ENCODE assay signal across 8 mouse cellular contexts in genomic region chr13:83984651-83985331, GRCm38 (mm10).
A peak's percentile ranks its signal among the peaks of the same experiment; 100 is the strongest.
DNase-seq lines count a peak whose midpoint lies in the region; ATAC-seq and TF ChIP-seq lines count a peak whose summit lies in the region.
"Had no signal": no experiment of that assay in that cellular context is flagged by ENCODE, and none has a peak within 500 bp of the region (broad histone marks: within the 10 kb centered on the region; RNA-seq: fewer than 3 reads in every experiment).

No protein-coding gene starts in this region.

- intact Hi-C loops in left cerebral cortex, postnatal 25 days (cut with DNase I): loop anchor here (5.0 kb wide), 5 partner anchors 73 to 773 kb away; partner anchors contain the start of gene Tmem161b

- ATAC-seq in lung, postnatal 0 days: no peak

- H3K27me3 ChIP-seq in lung, postnatal 0 days (replicated peaks; ENCODE audit: insufficient read depth, low read length): no peaks in the 10 kb centered on the region
- H3K27me3 ChIP-seq: heart, embryonic 15.5 days had no signal

- no peak overlapping the region for H3K9ac ChIP-seq in lung, postnatal 0 days (replicated peaks; ENCODE audit: low read depth)
- H3K9ac ChIP-seq: heart, embryonic 15.5 days had no signal

- no peaks in the 10 kb centered on the region for H3K9me3 ChIP-seq in lung, postnatal 0 days (ENCODE audit: low read length)
- H3K9me3 ChIP-seq: heart, embryonic 15.5 days had no signal

- WGBS in lung, postnatal 0 days: 81% methylated on average over 10 of the region's 10 CpGs

- no peak for TF ChIP-seq CTCF in lung, postnatal 0 days (IDR thresholded peaks at IDR 0.05)

- DNase-seq in cerebellum, postnatal 36 days: peak; percentile 51 to 60
- DNase-seq in frontal cortex, postnatal 25 days (ENCODE audit: low spot score in 2 of 2): peak; percentile 14 to 32
- peak; percentile 36 to 49 for DNase-seq in left cerebral cortex, postnatal 25 days (ENCODE audit: low spot score in 2 of 2)
- DNase-seq in right cerebral cortex, adult 2 months (ENCODE audit: low spot score in 2 of 2): peak; percentile 23 to 42
- no peak for DNase-seq in lung, postnatal 0 days (ENCODE audit: low spot score)
- no peak for DNase-seq in urinary bladder, postnatal 36 days (ENCODE audit: low spot score in 2 of 2)
- no peak for DNase-seq in liver

- no peaks in the 10 kb centered on the region for H3K4me1 ChIP-seq in lung, postnatal 0 days (ENCODE audit: insufficient read depth, low read depth, low read length)
- H3K4me1 ChIP-seq: heart, embryonic 15.5 days had no signal

- no peaks in the 10 kb centered on the region for H3K36me3 ChIP-seq in lung, postnatal 0 days (ENCODE audit: insufficient read depth, low read length)
- H3K36me3 ChIP-seq: heart, embryonic 15.5 days had no signal

- no peak for TF ChIP-seq EP300 in lung, postnatal 0 days (IDR thresholded peaks at IDR 0.05)

- no peak overlapping the region for H3K4me2 ChIP-seq in lung, postnatal 0 days (replicated peaks; ENCODE audit: low read depth, low read length)
- H3K4me2 ChIP-seq: heart, embryonic 15.5 days had no signal

- no peak overlapping the region for H3K4me3 ChIP-seq in lung, postnatal 0 days (ENCODE audit: low read depth, low read length)
- H3K4me3 ChIP-seq: heart, embryonic 15.5 days had no signal

- H3K27ac ChIP-seq in lung, postnatal 0 days (ENCODE audit: low read length): no peak overlapping the region
- H3K27ac ChIP-seq: heart, embryonic 15.5 days had no signal

Comparison
In these comparisons a context has a peak if more than half of its experiments do, and no peak if none do; other contexts are left out.
1. DNase-seq: peak in cerebellum, postnatal 36 days (2 of 2), frontal cortex, postnatal 25 days (2 of 2), left cerebral cortex, postnatal 25 days (2 of 2) and right cerebral cortex, adult 2 months (2 of 2); none in lung, postnatal 0 days (single experiment), urinary bladder, postnatal 36 days (0 of 2) and liver (single experiment).